Mouse (Mus musculus): ENCODE results near the gene Tm2d1.

The Tm2d1 gene

DNA sequence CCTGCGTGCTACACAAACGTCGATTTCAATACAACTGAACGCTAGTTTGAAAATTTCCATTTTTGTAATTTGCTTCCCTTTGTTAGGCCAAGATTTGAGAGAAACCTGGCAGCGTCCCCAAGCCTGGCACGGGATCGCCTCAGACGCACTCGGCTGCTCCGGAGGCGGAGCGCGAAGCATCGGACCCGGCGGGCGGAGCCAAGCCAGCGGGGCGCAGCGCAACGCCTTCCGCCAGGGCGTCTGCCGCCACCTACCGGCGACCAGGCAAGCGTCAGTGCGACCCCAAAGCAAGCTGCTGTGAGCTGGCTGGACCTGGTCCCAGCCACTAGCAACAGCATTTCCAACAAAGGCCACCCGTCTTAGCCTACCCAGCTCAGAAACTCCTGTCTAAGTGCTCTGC is 60.9 kb downstream of the Tm2d1 start:
- DNase-seq (ENCODE audit: low spot score in 2 of 2) = peak; percentile 85 to 93

DNA sequence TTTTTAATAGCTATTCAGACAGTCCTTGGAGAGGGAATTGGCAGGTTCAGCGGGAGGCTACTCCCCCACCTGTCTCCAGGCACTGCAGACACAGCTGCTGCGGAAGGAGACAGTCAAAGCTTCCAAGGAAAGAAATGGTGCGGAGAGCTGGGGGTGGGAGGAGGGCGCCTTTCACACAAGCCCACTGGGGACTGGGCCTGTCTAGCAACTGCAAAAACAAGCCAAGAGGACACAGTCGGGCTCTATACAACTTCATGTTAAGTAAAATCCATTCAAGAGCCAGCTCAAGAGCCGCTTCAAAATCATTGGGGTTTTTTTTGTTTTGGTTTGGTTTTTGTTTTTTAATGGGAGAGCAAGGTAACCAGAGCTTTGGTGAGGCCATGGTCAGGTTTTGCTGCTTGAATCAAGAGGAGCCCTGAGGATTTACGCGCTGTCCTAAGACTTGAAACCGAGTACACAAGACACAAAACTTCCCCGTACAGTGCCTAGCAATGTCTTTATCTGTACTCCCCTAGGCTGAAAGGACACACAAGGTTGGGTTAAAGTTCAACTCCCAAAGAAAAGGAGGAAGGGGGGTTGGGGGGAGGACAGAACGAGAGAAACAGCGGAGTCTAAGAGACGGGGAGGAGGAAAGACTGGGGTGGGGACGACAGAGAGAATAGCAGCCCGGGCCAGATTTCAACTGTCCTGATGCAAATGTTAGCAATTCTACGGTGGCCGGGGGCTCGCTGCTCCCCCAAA is 61.6 kb downstream of the Tm2d1 start:
- peak in 1 of 2 experiments; percentile 36 for DNase-seq (ENCODE audit: low spot score in 2 of 2)

DNA sequence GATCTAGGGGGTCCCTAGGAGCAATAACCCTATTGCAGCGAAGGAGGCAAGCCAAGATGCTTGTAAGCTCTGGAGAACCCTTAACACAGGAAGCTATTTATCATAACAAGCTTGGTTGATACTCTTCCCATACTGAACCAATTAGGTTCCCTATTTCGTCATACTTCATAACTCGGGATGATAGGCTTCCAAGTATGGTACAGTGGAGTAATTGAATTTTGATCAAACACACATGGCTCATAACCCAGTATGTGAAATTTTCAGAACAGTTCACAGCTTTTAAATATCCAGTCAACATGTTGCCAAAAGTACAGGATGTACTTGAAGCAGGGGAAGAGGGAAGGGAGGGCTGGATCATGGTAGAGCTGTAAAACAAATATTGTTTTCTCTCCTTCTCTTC is 64.3 kb downstream of the Tm2d1 start:
- DNase-seq (ENCODE audit: low spot score in 2 of 2) = no peak

DNA sequence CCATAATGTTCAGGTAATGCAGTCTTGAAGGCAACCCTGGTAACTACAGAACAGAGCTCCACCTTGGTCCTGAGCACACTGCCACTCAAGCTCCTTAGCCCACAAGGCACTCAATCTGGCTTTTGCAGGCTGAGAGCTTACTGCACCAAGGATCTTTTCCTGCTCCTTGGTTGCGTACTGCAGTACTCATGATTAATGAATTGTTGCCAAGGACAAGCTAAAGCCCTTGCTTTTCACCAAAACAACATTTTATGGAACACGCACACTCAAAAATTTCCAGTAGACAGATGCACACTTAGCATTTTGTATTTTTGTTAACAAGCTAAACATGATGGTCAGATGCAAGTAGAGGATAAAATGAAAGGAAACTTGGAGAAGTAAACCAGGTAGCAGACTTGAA is 66.0 kb downstream of the Tm2d1 start:
- no peak for DNase-seq (ENCODE audit: low spot score in 2 of 2)

Measured in urinary bladder, postnatal 36 days (tissue).